Mouse (Mus musculus) erythroblast, embryonic 14.5 days (primary cell): ENCODE measurements around the gene Fgfr2.

Source experiments
- GATA1 ChIP-seq: IDR thresholded peaks from 2 replicates; pipeline ENCODE4 v1.6.1; 2012; ENCODE audit warnings: low read length, inconsistent platforms, mixed read lengths
- TAL1 ChIP-seq: IDR thresholded peaks from 3 replicates; pipeline ENCODE4 v1.6.1; 2012; ENCODE audit warnings: low read length, inconsistent platforms, mixed read lengths

GRCm38 (mm10) chr7:133088411-133088810 is 34.7 kb downstream of the Fgfr2 start:
- no peak for TF ChIP-seq GATA1
- no peak for TF ChIP-seq TAL1
